Mouse (Mus musculus): ENCODE results near the gene Csnk1e. TPM values are rescaled to one million over a fixed set of nuclear protein-coding genes. Genes with fewer than 3 reads are reported as not detected.
"Not testable (repeated sequence)": the region's sequence is repeated elsewhere in the genome, so short reads cannot be mapped to it uniquely, and the experiment has no call there.

Gene Csnk1e
- polyA plus RNA-seq, 1 experiment from 2014 or later: 316 TPM

DNA sequence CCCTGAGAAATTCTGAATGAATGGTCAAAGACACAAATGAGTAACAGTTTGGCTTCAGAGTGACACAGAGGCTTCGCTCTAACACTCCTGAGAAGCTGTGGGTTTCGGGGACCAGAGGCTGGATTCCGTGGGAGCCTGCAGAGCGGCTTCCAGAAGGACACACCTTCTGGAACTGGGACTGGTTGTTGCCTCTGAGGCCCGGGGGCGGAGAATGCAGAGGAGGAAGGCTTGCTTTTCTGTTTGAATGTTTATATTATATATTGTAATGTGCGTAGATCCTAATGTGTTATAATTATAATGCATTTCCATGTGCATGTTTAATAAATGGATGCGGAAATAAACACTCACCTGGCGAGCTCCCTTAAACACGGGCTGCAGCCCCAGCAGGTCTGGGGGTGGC lies 15.7 kb upstream of the Csnk1e start:
- Histone ChIP-seq H3K4me3 (no peak overlapping the region), H3K4me1 (peaks cover 15% of the 10 kb centered on the region), H3K4me2 (replicated peaks) (peak overlapping the region; percentile 32; the same call in 1 of the 2 replicates), H3K36me3 (no peaks in the 10 kb centered on the region), H3K9me3 (no peaks in the 10 kb centered on the region), H3K27me3 (no peaks in the 10 kb centered on the region), H3K27ac (replicated peaks) (0 out of 2 replicates have a peak overlapping the region, but pooled peaks have one; percentile 6), H3K9ac (replicated peaks) (no peak overlapping the region)
- ATAC-seq (replicated peaks): no peak
- 46% methylated on average over 10 of the region's 10 CpGs for WGBS

DNA sequence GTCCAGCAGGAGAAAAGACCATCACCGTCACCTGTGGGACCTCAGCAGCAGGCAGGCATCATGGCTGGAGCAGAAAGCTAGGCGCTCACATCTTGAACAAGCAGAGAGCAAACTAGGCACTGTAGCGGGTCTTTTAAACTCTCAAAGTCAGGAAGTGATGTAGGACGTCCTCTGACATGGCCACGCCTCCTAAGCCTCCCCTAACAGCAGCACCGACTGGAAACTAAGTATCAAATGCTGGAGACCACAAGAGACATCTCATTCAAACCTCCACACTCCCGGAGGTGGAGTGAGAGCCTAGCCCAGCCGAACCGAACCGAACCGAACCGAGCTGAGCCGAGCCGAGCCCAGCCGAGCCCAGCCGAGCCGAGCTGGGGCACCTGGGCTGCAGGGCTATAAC lies 15.2 kb upstream of the Csnk1e start:
- H3K4me3 ChIP-seq: peak overlapping the region; percentile 26
- 23% methylated on average over 17 of the region's 17 CpGs for WGBS

DNA sequence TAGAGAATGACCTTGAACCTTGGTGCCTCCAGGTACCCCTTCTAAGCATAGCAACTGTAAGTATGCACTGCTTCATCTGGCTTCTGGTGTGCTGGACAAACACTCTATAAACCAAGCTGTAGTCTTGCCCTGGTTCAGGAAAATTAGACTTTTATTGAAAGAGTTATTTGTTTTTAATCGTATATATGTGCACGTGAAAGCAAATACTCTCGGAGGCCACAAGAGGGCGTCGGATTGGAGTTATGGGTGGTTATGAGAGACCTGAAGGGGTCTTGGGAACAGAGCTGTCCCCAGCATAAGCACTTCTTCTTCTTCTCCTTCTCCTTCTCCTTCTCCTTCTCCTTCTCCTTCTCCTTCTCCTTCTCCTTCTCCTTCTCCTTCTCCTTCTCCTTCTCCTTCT lies 14.2 kb upstream of the Csnk1e start:
- Histone ChIP-seq H3K4me3 (no peak overlapping the region), H3K4me2 (replicated peaks) (no peak overlapping the region), H3K27ac (replicated peaks) (no peak overlapping the region), H3K9ac (replicated peaks) (no peak overlapping the region), H3K27me3 (no peaks in the 10 kb centered on the region), H3K36me3 (no peaks in the 10 kb centered on the region), H3K9me3 (no peaks in the 10 kb centered on the region), H3K4me1 (peaks cover 15% of the 10 kb centered on the region)
- 68% methylated on average over 5 of the region's 5 CpGs for WGBS
- no peak for ATAC-seq (replicated peaks)

More for the DNA sequence above, 15.2 kb upstream of the Csnk1e start:
- H3K9ac ChIP-seq (replicated peaks): no peak overlapping the region
- peaks cover 15% of the 10 kb centered on the region for H3K4me1 ChIP-seq
- no peak overlapping the region for H3K27ac ChIP-seq (replicated peaks)
- H3K36me3 ChIP-seq: no peaks in the 10 kb centered on the region
- no peaks in the 10 kb centered on the region for H3K27me3 ChIP-seq
- ATAC-seq (replicated peaks): no peak
- H3K9me3 ChIP-seq: no peaks in the 10 kb centered on the region
- H3K4me2 ChIP-seq (replicated peaks): peak overlapping the region; percentile 32

DNA sequence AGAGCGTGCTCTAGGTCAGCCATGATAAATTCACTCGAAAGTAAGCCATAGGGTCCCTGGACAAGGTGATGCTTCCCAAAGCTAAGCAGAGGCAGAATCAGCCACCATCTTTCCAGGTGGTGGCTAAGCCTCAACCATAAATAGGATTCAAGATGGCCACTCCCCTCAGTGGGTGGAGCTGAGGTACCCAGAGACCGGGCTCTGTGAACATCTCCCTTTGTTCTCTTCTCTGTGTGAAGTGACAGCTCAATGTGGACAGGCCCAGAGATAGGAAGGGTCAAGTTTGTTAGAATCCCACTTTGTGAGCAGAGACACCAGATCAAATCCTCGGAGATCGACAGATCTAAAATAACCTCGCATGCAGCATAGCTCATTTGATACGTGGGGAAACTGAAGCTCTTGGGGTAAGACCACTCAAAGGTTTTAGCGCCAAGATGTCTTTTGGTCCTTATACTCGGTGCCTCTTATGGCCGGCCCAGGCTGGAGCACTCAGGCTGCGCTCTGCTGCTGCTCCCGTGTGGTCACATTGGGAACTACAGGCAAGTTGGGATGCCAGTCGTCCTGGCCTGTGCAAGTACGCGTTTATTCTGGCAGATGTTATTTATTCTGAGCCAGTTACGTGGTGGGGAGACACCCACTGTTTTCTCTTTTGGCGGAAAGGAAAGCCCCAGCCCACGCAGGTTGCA lies 11.4 kb upstream of the Csnk1e start:
- Histone ChIP-seq H3K4me2 (replicated peaks) (no peak overlapping the region), H3K27me3 (no peaks in the 10 kb centered on the region), H3K4me1 (peaks cover 13% of the 10 kb centered on the region), H3K4me3 (no peak overlapping the region), H3K9me3 (no peaks in the 10 kb centered on the region), H3K36me3 (no peaks in the 10 kb centered on the region), H3K27ac (replicated peaks) (no peak overlapping the region), H3K9ac (replicated peaks) (no peak overlapping the region)
- peak; percentile 82 for ATAC-seq (replicated peaks)
- 6% methylated on average over 18 of the region's 18 CpGs for WGBS

DNA sequence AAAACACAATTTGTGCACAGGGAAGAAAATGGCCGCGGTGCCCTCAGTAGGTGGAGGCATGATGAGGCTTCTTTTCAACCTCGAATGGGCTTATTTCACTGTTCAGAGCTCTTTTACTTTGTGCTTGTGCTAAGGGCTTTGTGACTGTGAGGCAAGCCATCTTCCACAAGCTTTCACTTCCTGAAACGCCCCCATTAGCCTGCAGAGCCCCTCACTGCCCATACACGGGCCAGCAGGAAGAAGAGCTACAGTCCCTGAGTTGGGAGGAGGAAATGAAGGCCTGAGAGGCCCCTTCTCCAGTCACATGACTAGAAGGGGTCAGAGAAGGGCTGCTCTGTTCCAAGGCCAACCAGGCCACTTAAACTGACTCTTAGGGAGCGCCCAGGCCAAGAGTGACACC lies 1.2 kb upstream of the Csnk1e start:
- Histone ChIP-seq H3K4me2 (replicated peaks) (no peak overlapping the region), H3K27ac (replicated peaks) (no peak overlapping the region), H3K4me1 (peaks cover 9% of the 10 kb centered on the region), H3K36me3 (no peaks in the 10 kb centered on the region), H3K27me3 (no peaks in the 10 kb centered on the region; the same call in 1 of the 2 replicates), H3K9me3 (no peaks in the 10 kb centered on the region), H3K9ac (replicated peaks) (no peak overlapping the region), H3K4me3 (no peak overlapping the region)
- 80% methylated on average over 6 of the region's 6 CpGs for whole genome bisulfite sequencing
- no peak for ATAC-seq (replicated peaks)

DNA sequence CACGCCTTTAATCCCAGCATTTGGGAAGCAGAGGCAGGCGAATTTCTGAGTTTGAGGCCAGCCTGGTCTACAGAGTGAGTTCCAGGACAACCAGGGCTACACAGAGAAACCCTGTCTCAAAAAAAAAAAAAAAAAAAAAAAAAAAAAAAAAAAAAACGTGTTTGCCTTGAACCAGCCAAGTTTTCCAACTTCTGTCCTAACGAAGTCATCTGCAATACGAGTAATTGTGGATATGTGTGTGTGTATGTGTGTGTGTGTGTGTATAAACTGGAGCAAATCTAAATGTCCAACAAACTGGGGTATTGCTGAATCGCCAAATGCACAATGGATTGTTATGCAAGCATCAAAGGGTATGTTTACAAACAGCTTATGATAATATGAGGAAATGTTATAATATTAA lies 738 bp upstream of the Csnk1e start:
- not testable (repeated sequence) for H3K27ac ChIP-seq (replicated peaks); H3K9me3 ChIP-seq; H3K4me3 ChIP-seq; H3K27me3 ChIP-seq; ATAC-seq (replicated peaks); H3K36me3 ChIP-seq; H3K9ac ChIP-seq (replicated peaks); H3K4me1 ChIP-seq
- WGBS: 47% methylated on average over 6 of the region's 6 CpGs
- H3K4me2 ChIP-seq (replicated peaks): peak overlapping the region; percentile 68

DNA sequence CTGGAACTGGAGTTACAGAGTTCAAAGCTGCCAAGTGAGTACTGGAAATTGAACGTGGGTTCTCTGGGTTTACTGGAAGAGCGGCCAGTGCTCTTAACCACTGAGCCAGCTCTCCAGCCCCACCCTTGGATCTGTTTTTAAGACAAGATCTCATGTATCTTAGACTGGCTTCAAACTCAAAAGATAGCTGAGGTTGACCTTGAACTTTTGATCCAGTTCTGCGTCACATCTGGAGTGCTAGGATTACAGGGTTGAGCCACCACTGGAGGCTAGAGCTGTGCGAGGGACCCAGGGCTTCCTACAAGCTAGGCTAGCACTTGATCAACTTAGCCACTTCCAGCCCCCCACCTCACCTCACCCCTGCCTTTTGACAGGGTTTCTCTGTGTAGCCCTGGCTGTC lies 1.5 kb downstream of the Csnk1e start:
- Histone ChIP-seq H3K4me2 (replicated peaks) (no peak overlapping the region), H3K9ac (replicated peaks) (no peak overlapping the region), H3K27ac (replicated peaks) (no peak overlapping the region), H3K9me3 (no peaks in the 10 kb centered on the region), H3K4me3 (no peak overlapping the region), H3K4me1 (peaks cover 9% of the 10 kb centered on the region), H3K27me3 (no peaks in the 10 kb centered on the region; the same call in 1 of the 2 replicates), H3K36me3 (no peaks in the 10 kb centered on the region)
- ATAC-seq (replicated peaks): no peak
- WGBS: 91% methylated on average over 4 of the region's 4 CpGs

DNA sequence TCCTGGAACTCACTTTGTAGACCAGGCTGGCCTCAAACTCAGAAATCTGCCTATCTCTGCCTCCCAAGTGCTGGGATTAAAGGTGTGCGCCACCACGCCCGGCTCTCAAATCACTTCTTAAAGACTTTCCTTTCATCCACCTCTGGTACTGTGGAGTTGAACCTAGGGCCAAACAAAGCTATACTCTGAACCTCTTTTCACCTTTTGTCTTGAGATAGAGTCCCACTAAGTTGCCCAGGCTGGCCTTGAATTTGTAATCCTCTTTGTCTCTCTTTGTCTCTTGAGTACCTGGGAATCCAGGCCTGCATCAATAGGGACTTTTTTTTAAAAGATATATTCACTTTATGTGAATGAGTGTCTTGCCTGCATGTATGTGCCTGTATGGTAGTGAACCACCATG lies 7.3 kb downstream of the Csnk1e start:
- ATAC-seq (replicated peaks): no peak
- Histone ChIP-seq H3K27ac (replicated peaks) (no peak overlapping the region), H3K4me3 (no peak overlapping the region), H3K27me3 (no peaks in the 10 kb centered on the region), H3K4me2 (replicated peaks) (no peak overlapping the region), H3K9ac (replicated peaks) (no peak overlapping the region), H3K9me3 (no peaks in the 10 kb centered on the region), H3K36me3 (no peaks in the 10 kb centered on the region), H3K4me1 (0 out of 2 replicates have a peak, but pooled peaks cover 3% of the 10 kb centered on the region)
- WGBS: 86% methylated on average over 3 of the region's 3 CpGs

DNA sequence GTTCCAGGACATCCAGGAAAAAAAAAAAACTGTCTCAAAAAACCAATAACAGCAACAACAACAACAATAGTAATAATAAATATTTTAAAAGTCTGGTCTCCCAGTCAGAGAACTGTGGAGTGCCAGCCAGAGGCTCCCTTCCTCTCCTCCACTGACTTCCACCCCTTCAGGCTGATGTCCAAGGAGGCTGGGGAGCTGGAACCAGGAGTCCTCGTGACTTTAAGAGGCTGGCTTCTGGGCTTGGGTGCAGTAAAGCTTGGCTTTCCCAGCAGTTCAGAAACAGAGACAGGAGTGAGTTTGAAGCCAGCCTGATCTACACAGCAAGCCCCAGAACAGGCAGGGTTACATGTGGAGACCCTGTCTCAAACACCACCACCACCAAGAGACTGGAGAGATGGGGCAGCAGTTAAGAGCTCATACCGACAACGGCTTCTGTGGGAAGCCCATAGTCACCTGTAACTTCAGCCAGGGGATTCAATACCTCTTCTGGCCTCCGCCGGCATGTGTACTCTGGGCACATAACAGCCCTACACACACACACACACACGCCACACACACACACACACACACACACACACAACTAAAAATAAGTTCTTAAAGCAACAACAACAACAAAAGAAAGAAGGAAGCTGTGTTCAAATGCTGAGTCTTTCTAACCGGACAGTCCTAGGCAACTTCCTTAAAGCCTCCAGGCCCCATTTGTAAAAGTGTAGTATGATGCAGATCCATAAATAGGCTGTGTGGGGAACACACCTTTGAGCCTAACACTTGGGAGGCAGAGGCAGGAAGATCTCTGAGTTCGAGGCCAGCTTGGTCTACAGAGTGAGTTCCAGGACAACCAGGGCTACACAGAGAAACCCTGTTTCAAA lies 9.3 kb downstream of the Csnk1e start:
- H3K4me2 ChIP-seq (replicated peaks): no peak overlapping the region
- WGBS: 82% methylated on average over 8 of the region's 8 CpGs
- no peak overlapping the region for H3K27ac ChIP-seq (replicated peaks)
- H3K4me1 ChIP-seq: peaks cover 12% of the 10 kb centered on the region
- no peaks in the 10 kb centered on the region for H3K9me3 ChIP-seq
- no peak for ATAC-seq (replicated peaks)
- no peak overlapping the region for H3K9ac ChIP-seq (replicated peaks)
- H3K4me3 ChIP-seq: no peak overlapping the region
- H3K27me3 ChIP-seq: no peaks in the 10 kb centered on the region
- H3K36me3 ChIP-seq: no peaks in the 10 kb centered on the region

DNA sequence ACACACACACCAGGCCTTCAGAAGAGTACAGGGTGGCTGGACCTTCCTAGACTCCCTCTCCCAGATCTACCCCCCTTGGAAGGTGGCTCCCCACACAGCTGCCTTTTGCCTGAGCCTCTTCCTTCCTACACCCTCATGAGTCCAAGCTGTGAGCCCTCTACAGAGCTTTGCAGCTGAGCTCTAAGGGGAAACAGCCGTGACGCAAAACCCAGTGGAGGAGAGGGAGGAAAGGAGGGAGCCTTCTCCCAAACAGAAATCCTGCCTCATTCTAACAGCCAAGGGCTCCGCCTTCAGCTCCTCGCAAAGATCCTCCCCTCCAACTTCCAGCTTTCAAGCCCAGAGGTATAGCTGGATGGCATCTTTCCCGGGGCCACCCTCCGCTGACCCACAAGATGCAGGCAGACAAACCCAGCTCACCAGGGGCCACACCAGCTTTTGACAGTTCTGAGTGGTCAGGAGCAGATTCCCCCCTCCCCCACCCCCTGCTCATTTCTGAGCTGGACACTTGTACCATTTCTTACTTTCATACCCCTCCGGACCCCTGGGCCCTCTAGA lies 11.4 kb downstream of the Csnk1e start:
- Histone ChIP-seq H3K36me3 (no peaks in the 10 kb centered on the region), H3K4me1 (peaks cover 31% of the 10 kb centered on the region), H3K27ac (replicated peaks) (no peak overlapping the region), H3K27me3 (no peaks in the 10 kb centered on the region), H3K9ac (replicated peaks) (no peak overlapping the region), H3K9me3 (no peaks in the 10 kb centered on the region), H3K4me3 (no peak overlapping the region), H3K4me2 (replicated peaks) (no peak overlapping the region)
- ATAC-seq (replicated peaks): no peak
- 56% methylated on average over 7 of the region's 7 CpGs for WGBS

DNA sequence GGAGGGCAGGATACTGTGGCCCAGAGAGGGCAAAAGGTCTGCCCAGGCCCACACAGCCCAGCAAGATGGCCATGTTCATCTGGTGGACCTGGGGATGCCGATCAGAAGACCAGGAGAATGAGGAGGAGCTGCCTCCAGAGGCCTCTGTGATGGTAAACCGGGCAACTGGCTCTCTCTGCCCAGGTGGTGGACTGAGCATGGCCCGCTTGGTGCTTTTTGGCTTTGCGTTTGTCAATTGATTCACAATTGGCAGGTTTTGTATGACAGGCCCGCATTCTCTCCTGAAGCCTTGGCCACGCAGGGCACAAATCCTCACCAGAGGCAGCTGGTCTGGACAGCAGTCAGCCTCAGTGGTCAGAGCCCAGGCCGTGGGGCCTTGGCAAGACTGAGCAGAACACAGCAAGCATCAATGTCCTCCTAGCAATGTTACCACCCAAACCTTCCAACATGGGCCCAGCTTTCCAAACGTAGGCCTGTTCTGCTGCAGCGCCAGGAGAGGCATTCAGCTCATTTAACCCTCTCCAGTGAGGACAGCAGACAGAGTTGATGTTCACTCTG lies 12.3 kb downstream of the Csnk1e start:
- WGBS: 77% methylated on average over 9 of the region's 9 CpGs
- no peak for ATAC-seq (replicated peaks)
- H3K9ac ChIP-seq (replicated peaks): no peak overlapping the region
- peaks cover 4% of the 10 kb centered on the region for H3K36me3 ChIP-seq
- peak overlapping the region; percentile 83; the same call in 1 of the 2 replicates for H3K4me3 ChIP-seq
- peaks cover 40% of the 10 kb centered on the region for H3K4me1 ChIP-seq
- H3K27me3 ChIP-seq: no peaks in the 10 kb centered on the region
- H3K4me2 ChIP-seq (replicated peaks): 0 out of 2 replicates have a peak overlapping the region, but pooled peaks have one; percentile 90
- 0 out of 2 replicates have a peak overlapping the region, but pooled peaks have one; percentile 97 for H3K27ac ChIP-seq (replicated peaks)
- H3K9me3 ChIP-seq: no peaks in the 10 kb centered on the region

DNA sequence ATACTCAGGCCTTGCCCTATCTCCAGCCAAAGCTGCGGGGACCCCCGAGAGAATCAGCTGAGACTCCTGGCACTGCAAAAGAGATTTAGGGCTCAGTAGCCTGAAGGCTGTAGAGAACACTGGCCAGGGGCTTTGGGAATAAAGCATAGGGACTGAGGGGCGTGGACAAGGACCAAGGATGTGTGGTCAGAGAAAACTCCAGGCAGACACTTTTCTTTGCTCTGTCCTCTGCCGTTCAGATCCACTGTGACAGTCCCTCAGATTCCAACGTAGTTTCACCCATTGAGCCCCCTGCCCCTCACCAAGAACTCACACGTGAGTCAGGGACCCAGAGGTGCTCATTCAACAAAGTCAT lies 13.1 kb downstream of the Csnk1e start:
- peak; percentile 39 for ATAC-seq (replicated peaks)
- H3K4me2 ChIP-seq (replicated peaks): peak overlapping the region; percentile 90
- H3K4me1 ChIP-seq: peaks cover 47% of the 10 kb centered on the region
- peak overlapping the region; percentile 83 for H3K4me3 ChIP-seq
- peak overlapping the region; percentile 100 for H3K9ac ChIP-seq (replicated peaks)
- H3K27me3 ChIP-seq: no peaks in the 10 kb centered on the region
- no peaks in the 10 kb centered on the region for H3K9me3 ChIP-seq
- 2% methylated on average over 6 of the region's 6 CpGs for WGBS
- H3K36me3 ChIP-seq: peaks cover 12% of the 10 kb centered on the region
- H3K27ac ChIP-seq (replicated peaks): peak overlapping the region; percentile 97

Data from forebrain, embryonic 15.5 days (tissue).